Mouse (Mus musculus) kidney, postnatal 4 days (tissue): Measurements from ENCODE around the gene Gimap3.

Experiments used
- DNase-seq, 2 experiments: peaks; one replicate each; pipeline ENCODE4 v3.0.0; 2021; ENCODE audit warnings: mixed read lengths in 2 of 2

Gimap3 gene

DNA sequence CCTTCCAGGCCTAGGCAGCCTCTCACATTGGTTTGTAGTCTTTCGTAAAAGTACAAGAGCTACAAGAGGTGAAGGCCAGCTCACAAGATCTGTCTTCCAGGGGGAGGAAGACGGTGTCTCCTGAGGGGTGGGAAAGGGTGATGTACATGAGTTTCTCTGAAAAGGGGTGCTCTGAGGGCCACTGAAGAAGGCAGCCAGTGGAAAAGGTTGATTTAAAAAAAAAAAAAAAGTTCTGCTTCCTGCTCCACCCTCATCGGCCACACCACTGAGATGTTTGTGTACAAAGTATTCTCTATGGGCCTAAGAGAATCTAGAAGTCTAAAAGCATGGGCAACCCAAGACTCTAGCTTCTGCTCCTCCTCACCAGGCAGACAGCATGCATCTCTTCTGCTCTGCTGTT is at the start of gene Gimap3:
TSS of gene Gimap3 (minus strand) at position 156 of the 400 bp plus-strand sequence.
- no peak for DNase-seq

DNA sequence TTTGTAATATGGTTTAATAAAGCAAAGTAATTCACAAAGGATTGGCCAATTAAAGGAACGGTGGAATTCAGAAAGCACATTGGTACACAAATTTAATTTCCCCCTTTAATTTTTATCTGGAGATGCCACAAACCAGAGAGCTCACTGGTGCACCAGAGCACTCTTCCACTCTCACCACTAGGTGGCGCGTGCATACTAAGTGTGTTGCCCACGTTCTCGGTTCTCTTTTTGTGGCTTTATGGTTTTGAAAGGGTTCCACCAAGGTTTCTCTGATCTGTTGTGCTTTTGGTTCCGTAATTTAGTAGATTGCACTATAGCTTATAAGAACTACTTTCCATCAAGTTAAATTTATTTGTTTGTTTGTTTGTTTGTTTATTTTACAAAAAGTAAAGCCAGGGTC is 47.2 kb upstream of the Gimap3 start:
- peak; percentile 84 to 88 for DNase-seq

DNA sequence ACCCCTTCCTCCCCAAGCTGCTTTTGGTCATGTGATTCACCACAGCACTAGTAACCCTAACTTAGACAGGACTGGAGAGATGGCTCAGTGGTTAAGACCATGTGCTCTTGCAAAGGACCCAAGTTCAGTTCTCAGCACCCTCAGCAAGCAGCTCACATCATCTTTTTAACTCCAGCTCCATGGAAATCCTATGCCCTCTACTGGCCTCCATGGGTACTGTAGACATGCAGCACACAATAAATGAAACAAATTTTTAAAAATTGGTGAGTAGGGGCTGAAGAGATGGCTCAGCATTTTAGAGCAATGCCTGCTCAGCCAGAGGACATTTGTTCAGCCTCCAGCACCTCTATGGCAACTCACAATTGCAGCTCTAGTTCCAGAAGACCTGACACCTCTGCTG is 44.4 kb upstream of the Gimap3 start:
- no peak for DNase-seq

DNA sequence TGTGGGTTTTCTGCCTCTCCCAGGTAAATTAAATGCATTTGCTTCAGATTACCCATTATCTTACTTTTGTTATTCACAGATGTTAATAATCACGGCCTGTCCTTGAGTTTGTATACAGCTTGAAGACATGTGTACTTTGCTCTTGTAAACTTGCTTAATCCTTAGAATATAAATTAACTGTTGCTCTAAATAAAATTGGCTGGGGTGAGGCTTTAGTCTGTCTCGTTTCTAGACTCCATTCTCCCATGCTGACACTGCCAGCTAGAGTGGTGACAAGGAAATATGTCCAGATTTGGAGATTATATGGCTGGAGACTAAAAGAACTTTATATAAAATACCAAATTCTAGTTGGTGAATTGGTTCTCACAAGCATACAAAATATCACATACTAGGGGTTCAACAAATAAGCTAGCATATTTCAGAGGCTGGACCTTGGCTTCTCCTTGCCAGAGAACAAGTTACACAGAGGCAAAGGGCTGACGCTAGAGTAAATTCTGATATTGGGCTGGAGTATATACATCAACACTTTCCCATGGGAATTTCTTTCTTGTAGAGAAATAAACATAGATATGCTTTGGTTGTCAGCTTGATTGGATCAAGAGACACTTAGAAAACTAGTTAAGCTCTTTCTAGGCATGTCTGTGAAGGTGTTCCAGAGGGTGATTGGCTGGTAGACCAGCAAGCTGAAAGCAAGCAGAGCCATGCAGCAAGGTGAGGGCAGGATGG is 39.0 kb upstream of the Gimap3 start:
- DNase-seq, result no peak

DNA sequence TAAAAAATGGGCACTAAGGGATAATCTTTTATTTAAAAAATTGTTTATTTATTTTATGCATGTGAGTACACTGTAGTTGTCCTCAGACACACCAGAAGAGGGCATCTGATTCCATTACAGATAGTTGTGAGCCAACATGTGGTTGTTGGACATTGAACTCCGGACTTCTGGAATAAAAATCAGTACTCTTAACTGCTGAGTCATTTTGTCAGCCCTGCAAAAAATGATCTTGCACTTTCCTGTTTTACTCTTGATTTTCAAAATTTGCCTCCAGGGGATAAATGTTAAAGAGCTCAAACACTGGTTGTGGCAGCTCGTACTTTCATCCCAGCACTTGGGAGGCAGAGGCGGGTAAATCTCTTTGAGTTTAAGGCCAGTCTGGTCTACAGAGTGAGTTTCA is 36.1 kb upstream of the Gimap3 start:
- DNase-seq, result no peak

DNA sequence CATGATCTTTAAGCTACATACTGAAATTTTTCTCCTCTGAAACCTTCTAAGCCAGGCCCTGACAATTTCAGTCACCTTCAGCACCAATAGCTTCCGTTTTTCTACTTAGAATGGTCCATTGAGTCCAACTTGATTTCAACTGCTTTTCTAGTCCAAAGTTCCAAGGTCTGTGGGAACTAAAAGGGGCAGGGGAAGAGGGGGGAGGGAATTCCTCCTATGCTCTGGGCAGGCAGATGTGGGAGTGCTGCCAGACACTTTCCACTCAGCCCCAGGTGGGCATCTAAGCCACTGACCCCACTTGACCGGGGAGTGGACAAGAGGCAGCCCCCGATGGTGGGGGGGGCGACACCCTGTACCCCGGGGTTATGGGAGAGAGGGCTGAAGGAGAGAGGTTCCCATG is 33.7 kb upstream of the Gimap3 start:
- peak; percentile 13 to 28 for DNase-seq

DNA sequence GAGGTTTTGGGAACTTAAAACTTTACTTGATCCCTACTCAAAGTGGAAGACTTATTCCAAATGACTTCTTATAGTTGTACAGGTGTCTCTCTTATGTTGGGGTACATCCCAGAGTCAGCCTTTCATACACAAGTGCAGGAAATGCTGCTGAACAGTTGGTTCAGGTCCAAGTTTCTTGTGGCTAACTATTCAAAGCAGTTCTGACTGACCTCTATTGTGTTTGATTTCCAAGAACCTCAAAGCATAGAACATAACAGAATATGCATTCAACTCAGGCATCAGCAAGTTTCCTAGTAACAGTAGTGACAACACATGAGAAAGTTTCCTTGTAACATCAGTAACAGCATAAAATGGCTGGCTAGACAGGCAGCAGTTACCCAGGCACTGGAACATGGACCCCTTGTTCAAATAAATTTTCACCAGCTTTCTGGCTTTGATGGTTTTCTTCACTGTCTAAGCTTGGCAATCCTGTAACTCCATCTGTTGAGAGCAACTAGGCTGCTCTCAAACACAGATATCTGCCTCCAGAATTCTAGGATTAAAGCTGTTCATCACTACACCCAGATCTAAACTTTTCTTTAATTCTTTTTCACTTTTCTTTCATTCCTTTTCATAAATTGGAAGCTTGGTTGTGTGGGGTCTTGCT is 32.9 kb upstream of the Gimap3 start:
- no peak for DNase-seq

DNA sequence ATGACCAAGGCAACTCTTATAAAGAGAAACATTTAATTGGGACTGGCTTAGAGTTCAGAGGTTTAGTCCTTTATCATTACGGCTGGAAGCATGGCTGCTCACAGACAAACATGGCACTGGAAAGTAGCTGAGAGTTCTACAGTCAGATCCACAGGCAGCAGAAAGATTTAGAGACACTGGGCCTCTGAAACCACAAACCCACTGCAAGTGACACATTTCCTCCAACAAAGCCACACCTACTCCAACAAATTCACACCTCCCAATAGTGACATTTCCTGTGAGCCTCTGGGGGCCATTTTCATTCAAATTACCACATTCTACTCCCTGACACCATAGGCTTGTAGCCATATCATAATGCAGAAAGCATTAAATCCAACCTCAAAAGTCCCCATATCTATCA is 31.2 kb upstream of the Gimap3 start:
- no peak for DNase-seq

DNA sequence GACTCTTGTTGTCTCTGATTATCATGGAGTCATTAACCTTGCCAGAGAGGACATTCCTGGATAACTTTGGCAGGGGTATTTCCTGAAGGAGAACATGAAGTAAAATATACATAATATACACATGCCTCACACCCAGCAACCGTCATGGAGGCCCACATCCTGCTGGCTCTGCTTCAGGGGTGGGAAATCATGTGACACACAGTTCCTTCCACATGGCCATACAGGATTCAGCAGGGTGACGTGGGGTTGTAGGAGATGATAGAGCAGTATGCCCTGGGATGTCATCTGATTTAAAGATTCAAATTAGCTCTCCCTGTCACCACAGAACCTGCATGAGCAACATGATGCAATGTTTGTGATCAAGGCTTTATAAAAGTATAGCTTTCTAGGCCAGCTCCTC is 17.2 kb upstream of the Gimap3 start:
- DNase-seq, result no peak

DNA sequence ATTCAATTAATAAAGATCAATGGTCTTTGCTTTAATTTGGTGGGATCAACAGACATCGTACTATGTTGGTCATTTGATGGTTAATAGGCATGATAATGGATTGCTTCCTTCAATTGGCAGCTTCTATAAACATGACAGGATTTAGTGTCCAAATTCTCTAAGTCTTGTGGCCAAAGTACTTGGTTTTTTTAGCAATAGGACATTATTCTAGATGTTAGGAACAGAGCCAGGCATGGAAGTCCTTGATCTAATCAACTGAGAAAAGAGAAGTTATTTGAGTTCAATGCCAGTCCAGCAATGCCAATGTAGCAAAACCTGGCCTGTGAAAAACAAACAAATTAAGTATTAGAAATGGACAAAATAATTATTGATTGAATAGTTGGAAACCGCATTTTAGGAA is 14.9 kb upstream of the Gimap3 start:
- DNase-seq, result no peak

DNA sequence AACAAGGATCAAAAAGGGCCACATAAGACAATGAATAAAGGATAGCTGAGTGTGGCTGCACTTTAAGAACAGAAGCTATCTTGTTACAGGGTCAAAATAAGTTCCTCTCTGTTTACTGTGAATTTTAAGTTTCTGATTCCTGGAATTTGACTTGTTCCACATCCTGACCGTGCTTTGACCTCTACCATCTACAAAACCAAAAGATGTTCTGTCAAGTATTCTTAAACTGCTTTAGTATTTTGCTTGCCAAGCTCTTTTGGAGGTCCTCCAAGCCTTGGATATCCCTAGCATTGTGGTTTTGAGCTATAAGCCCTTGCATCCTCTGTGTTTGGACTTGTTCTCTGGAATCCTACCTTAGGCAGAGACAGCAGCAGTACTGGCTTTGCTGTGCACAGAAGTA is 14.5 kb upstream of the Gimap3 start:
- peak in 1 of 2 experiments; percentile 21 for DNase-seq

DNA sequence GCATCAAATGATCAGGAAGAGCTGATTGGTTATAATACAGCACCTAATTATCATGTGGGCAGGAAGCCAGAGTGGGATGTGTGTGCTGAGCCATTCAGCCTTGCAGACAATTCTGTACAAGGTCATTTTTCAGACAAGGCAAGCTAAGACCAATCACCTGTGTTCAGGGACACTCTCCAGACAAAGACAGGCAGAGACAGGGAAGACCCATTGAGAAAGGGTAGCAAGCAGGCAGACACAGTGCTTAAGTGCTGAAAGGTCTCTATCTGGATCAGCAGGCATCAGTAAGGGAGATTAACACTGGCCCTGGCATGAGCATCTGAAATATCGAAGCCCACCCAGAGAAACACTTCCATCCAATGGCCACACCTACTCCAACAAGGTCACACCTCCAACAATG is 13.8 kb upstream of the Gimap3 start:
- DNase-seq, result no peak

DNA sequence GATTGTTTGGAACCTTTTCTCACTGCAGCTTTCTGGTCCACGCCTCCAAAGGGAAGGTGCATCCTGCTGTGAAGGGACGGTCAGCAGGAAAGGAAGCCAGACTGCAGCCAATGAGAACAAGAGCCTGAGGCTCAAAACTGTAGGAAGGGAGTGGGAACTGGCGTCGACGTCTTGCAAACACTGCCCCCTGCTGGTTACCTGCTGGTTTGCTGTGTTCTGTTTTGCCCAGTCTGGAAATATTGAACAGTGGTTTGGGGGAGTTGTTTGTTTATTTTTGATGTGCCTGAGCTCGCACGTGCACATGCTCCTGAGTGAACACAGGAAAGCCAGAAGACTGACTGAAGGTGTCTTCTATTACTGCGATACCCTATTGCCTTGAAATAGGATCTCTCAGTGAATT is 1.4 kb upstream of the Gimap3 start:
- peak; percentile 90 to 91 for DNase-seq

DNA sequence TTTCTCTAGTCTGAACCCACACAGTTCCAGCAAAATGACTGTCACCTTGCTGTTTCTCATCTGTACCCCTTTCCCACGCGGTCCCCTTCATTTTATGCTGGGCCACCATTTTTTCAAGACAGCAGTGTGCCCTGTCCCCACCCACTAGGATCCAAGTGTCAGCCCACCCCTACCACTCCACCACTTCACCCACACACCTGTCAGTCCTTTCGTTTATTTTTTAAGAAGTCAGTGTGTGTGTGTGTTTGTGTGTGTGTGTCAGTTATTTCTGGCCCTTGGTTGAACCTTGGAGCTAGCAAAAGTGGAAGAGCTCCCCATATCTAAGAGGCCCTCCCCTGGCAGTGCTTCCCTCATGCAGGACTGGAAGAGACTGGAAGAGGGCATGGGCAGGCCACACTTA is 1.7 kb downstream of the Gimap3 start:
- no peak for DNase-seq

DNA sequence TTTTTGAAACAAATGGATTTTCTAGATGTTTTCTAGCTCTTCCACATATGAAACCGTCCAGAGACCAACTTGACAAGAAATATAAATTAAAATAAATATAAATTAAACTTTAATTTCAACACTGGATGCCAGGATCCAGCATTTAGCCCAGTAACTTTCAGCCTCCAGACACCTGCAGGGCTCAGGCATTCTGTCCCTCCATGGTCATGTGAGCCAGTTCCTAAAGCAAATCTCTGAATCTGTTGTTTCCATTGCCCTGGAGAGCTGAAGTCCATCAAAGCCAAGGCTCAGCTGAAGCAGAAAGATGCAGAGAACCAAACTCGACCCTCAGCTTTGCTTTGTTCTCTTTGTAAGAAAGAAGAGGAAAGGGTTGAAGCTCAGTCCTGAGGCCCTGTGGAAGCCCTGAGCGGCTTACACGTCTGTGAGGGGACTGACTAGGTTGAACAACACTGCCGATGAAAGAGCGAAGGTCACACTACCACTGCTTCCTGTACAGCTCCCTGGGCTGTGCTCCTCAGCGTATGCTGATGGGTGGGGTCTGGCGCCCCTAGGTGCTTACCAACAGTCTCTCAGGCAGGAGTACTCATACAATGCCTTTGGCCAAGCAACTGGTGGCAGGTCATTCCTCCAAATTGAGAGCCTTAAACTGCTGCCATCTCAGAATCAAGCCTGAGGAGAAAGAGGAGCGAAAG is 2.3 kb downstream of the Gimap3 start:
- no peak for DNase-seq

DNA sequence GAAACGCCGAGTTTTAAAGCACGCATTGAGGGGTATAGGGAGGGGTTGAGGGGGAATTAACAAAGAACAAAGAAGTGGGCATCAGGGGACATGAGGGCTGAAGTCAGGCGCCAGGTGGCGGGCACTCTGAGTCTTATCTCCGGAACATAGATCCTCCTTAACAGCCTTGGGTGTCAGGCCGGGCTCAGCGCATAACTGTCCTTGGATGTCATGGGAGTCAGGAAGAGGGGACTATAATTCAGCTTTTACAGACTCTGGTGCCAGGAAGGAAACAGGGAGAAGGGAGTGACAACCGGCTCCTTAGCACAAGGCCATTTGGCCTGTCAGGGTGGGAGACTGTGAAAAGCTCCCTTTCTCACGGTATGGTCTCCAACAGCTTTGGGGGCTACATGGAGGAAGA is 6.2 kb downstream of the Gimap3 start:
- DNase-seq, result no peak

DNA sequence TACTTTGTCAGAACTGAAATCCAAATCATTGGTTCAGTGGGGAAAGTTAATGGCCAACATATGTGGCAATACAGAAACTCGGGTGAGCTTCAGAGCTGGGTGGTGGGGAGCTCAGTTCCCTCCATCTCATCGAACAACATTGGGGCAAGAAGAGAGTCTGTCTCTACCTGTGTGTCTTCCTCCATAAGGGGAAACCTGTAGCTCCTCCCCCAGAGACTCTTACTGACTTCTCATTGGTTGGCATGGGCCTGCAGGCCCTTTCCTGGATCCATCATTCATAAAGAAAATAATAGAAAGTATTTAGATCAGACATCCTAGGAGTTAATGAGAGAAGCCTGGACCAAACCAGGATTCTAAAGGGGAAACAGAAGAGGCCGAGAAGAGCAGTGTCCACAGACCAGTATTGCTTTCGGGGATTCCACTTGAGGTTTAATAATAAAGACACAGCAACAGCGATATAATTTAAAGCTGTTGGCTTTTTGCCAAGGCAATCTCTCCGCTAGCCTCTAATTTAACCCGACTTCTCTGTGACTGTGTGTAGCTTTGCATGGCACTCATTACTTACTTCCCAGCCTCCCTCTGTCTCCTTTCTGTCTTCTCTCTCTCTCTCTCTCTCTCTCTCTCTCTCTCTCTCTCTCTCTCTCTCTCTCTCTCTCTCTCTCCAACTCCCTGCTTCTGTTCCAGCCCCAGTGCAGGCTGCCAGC is 6.9 kb downstream of the Gimap3 start:
- DNase-seq, result no peak

DNA sequence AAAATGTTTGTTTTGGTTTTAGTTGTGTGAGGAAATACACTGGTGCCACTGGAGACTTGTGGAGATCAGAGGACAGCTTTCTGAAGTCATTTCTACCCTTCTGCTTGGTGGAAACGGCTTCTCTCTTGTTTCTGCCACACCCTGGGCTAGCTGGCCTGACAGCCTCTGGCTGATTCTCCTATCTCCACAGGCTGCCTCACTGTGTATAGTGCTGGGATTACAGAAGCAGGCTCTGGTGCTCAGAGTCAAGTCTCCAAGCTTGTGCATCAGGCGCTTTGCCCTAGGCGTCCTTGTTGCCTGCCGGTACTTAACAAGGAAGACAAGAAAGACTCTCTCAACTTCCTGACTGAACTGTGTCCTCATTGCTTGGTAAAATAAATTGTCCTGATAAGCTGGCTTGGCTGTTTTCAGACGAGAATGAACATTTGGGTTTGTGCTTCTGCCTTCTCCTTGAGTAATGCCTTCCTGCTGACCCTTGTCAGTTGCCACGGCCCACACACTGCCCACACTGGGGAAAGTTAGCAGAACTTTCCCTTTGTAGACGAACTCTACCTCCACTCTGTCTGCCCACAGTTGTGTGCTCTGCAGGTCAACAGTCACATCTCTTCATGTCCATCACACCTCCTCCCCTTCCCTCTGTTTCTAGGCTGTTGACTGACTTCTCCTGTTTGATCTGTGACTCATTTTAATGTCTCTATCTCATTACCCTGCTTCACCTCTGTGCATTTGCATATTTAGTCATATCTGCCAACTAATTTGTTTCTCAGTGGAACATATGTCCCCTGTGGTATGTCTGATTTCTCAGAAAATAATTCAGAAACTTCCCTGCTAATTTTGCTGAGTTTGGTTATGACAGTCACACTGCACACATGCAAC is 23.3 kb downstream of the Gimap3 start:
- DNase-seq, result peak in 1 of 2 experiments; percentile 28

DNA sequence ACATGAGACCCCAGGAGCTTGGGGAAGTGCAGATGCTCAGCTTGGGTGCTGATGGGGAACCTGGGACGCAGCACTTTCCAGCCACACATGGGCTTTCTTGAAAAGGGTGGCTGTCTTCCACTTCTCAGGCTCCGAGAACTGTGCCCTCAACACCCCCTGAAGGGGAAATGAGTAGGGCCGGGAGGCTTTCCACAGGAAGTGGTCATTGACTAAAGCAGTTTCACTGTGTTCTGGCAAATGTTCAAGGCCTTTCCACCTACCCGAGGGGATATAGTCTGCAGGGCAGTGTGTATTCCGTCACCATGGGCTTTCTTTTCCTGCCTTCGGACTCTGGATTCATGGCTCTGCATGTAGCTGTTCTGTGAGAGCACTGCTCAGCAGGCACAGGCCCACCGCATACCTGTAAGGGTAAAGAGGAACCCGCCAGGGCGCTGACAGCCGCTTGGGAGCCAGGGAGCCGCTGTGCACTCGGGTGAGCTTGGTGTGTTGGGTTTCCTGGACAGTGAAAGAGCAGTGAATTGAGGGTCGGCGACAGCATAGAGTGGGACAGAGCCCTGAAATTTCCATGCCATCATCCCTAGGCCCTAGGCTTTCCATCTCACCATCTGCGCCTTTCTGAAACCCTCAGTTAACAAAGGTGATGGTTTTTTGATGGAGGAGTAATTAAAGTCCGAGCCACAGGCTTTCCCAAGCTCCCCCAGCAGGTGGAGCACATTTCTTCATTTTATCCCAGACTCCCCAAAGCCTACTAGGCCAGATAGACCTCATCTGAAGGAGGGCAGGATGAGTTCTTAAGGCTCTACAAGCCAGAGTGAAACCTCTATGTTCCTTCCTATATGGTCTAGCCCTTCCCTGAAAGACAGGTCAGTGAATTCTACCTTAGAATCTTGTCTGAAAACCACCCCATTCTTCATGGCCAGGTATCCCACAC is 24.4 kb downstream of the Gimap3 start, which contains the start of gene Gimap5:
TSS of gene Gimap5 (plus strand) at position 239 of the 931 bp plus-strand sequence.
- peak; percentile 53 to 60 for DNase-seq

DNA sequence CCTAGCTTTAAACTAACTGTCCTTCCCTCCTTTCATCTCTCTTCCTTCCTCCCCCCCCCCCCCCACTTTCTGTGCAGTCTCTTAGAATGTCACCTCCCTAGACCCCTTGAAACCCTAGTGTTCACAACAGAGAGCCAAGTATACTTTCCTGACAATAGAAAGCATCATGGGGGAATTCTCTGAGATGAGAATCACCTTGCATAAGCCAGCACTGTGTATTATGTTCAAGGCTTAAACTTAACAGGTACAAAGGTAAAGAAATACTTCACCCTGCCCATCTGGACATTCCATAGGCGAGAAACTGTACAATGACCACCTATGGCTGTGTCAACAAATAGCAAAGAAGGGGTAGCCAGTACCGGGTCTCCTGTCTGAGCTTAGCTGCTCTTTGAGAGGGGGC is 25.2 kb downstream of the Gimap3 start:
- no peak for DNase-seq
